Mouse (Mus musculus): ENCODE measurements around the gene 3830406C13Rik. TPM values are rescaled to one million over a fixed set of nuclear protein-coding genes. Genes with fewer than 3 reads are reported as not detected.

The 3830406C13Rik gene
- polyA plus RNA-seq (2012; rRNA removed): 21.6 and 21.7 TPM in 2 replicates

GRCm38 (mm10) chr14:12284141-12284912 lies at the start of gene 3830406C13Rik:
Gene 3830406C13Rik, plus strand, starts transcription at chr14:12284173.

GRCm38 (mm10) chr14:12283641-12284040 lies 332 bp upstream of the 3830406C13Rik start, which contains the start of gene Gm49355:
Gene Gm49355, plus strand, starts transcription at chr14:12283976.

GRCm38 (mm10) chr14:12348089-12348488 lies 64.1 kb downstream of the 3830406C13Rik start, which contains the start of gene Fezf2:
Gene Fezf2, minus strand, starts transcription at chr14:12348189.

Other genes with a start within 250 kb of the 3830406C13Rik start
- 0.13 and 0.20 TPM in 2 replicates for gene Gm49355, start 197 bp upstream of the 3830406C13Rik start, polyA plus RNA-seq (2012; rRNA removed)
- gene Fezf2, start 64.0 kb downstream of the 3830406C13Rik start, polyA plus RNA-seq (2012; rRNA removed): 35.6 and 77.9 TPM in 2 replicates

All from central nervous system, embryonic 14 days (tissue).